Mouse (Mus musculus) liver, postnatal 0 days (tissue): ENCODE measurements around the gene Snx14.

Experiments used
- CTCF ChIP-seq: sonication (generic); IDR thresholded peaks from 2 replicates; pipeline ENCODE4 v1.5.1; 2016; ENCODE audit warnings: antibody characterized with exemption, low read depth
- EP300 ChIP-seq: IDR thresholded peaks from 2 replicates; pipeline ENCODE4 v1.6.1; 2016; ENCODE audit warnings: antibody characterized with exemption, low read depth, mild to moderate bottlenecking

DNA sequence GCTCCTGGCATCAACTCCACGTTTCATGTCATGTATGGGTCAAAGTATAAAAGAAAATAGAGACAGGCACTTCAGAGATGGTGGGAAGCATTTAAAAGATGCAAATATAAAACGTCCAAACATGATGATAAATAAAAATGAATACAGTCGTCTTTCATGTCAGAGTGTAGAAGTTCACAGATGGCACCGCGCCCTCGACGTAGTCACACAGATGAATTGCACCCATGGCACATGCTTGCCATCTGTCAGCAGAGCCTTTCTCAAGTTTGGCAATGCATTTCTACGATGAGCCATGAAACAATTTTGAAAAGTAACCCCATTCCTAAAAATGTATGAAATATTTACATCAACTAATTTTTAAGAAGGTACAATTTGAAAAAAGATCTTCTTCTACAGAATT is 43.9 kb downstream of the Snx14 start:
- no peak for TF ChIP-seq CTCF
- TF ChIP-seq EP300, result no peak
